Mouse (Mus musculus) monocyte, adult 5-6 weeks (primary cell): ENCODE results near the gene Slc23a2. TPM values are rescaled to one million over a fixed set of nuclear protein-coding genes. Genes with fewer than 3 reads are reported as not detected.

Experiments
- ATAC-seq: fragments of 153-309, 156-312 bp; replicated peaks from 2 replicates; pipeline ENCODE4 v1.8.0; 2017; ENCODE audit warnings: mild to moderate bottlenecking; ENCODE audit not compliant: low TSS enrichment, insufficient number of reproducible peaks, severe bottlenecking, poor library complexity, low FRiP score
- total RNA-seq: library from RNA; stranded (forward); fragments of 200-1000, 200-491, 200-594 nt; gene quantifications from 3 replicates; pipeline ENCODE4 v1.2.3, GENCODE M21; 2017

The Slc23a2 gene
- total RNA-seq, 1 experiment from 2014 or later = 28.8 TPM

GRCm38 (mm10) chr2:132031364-132032095, 113.4 kb downstream of the Slc23a2 start:
- ATAC-seq = no peak

GRCm38 (mm10) chr2:132030418-132031363, 114.2 kb downstream of the Slc23a2 start:
- ATAC-seq = no peak

GRCm38 (mm10) chr2:132029646-132030417, 115.1 kb downstream of the Slc23a2 start, which contains the start of gene Rassf2:
Gene Rassf2, minus strand, starts transcription at chr2:132030258.
- ATAC-seq = peak; percentile 48

- ATAC-seq = peak; percentile 36; the same call in 1 of the 2 replicates
These were observed 115.9 kb downstream of the Slc23a2 start for GRCm38 (mm10) chr2:132028894-132029605.

- ATAC-seq = no peak
These were observed 116.8 kb downstream of the Slc23a2 start for GRCm38 (mm10) chr2:132028107-132028506.

GRCm38 (mm10) chr2:132027366-132027765, 117.5 kb downstream of the Slc23a2 start:
- no peak; the same call in 1 of the 2 replicates for ATAC-seq

- no peak for ATAC-seq
These were observed 120.9 kb downstream of the Slc23a2 start for GRCm38 (mm10) chr2:132024028-132024427.

- ATAC-seq = no peak
These were observed 122.3 kb downstream of the Slc23a2 start for GRCm38 (mm10) chr2:132022621-132023020.

- no peak for ATAC-seq
These were observed 123.3 kb downstream of the Slc23a2 start for GRCm38 (mm10) chr2:132021616-132022015.

- peak; percentile 37; the same call in 1 of the 2 replicates for ATAC-seq
These were observed 123.8 kb downstream of the Slc23a2 start for GRCm38 (mm10) chr2:132020991-132021541.

- no peak for ATAC-seq
These were observed 124.5 kb downstream of the Slc23a2 start for GRCm38 (mm10) chr2:132020420-132020819.

- peak; percentile 50 for ATAC-seq
These were observed 125.5 kb downstream of the Slc23a2 start for GRCm38 (mm10) chr2:132019372-132019811.

- ATAC-seq = no peak
These were observed 126.8 kb downstream of the Slc23a2 start for GRCm38 (mm10) chr2:132018156-132018555.

- ATAC-seq = no peak
These were observed 127.3 kb downstream of the Slc23a2 start for GRCm38 (mm10) chr2:132017611-132018010.

- ATAC-seq = no peak
These were observed 128.9 kb downstream of the Slc23a2 start for GRCm38 (mm10) chr2:132016034-132016433.

- ATAC-seq = no peak
These were observed 131.8 kb downstream of the Slc23a2 start for GRCm38 (mm10) chr2:132013152-132013551.

GRCm38 (mm10) chr2:132010781-132011180, 134.1 kb downstream of the Slc23a2 start:
- no peak for ATAC-seq

- no peak for ATAC-seq
These were observed 136.7 kb downstream of the Slc23a2 start for GRCm38 (mm10) chr2:132008186-132008585.
